Mouse (Mus musculus) hindbrain, embryonic 15.5 days (tissue): ENCODE data around the gene Meltf. TPM values are rescaled to one million over a fixed set of nuclear protein-coding genes. Genes with fewer than 3 reads are reported as not detected.

Source experiments
- ATAC-seq: fragments of 200-750 bp; cut with Nextera tagmentation; 2 replicates; pipeline ENCODE4 v1.8.0; 2017; ENCODE audit warnings: low read depth, moderate number of reproducible peaks, moderate TSS enrichment; ENCODE audit not compliant: low FRiP score
- H3K27ac ChIP-seq: fragments of 300-500 bp; sonication (generic); replicated peaks from 2 replicates; pipeline ENCODE4 v1.5.1; 2015; ENCODE audit warnings: mild to moderate bottlenecking, inconsistent platforms
- H3K27me3 ChIP-seq: fragments of 300-500 bp; sonication (generic); 2 replicates; pipeline ENCODE4 v1.6.1; 2015; ENCODE audit warnings: control low read depth, inconsistent platforms
- H3K36me3 ChIP-seq: fragments of 300-500 bp; sonication (generic); 2 replicates; pipeline ENCODE4 v1.6.1; 2015; ENCODE audit warnings: control low read depth, inconsistent platforms
- H3K4me1 ChIP-seq: fragments of 300-500 bp; sonication (generic); replicated peaks from 2 replicates; pipeline ENCODE4 v1.6.1; 2015; ENCODE audit warnings: control low read depth, inconsistent platforms
- H3K4me2 ChIP-seq: fragments of 300-500 bp; sonication (generic); 2 replicates; pipeline ENCODE4 v1.6.1; 2015; ENCODE audit warnings: moderate library complexity, mild to moderate bottlenecking, inconsistent platforms
- H3K4me3 ChIP-seq: fragments of 300-500 bp; sonication (generic); 2 replicates; pipeline ENCODE4 v1.5.1; 2015; ENCODE audit warnings: mild to moderate bottlenecking, inconsistent platforms
- H3K9ac ChIP-seq: fragments of 300-500 bp; sonication (generic); 2 replicates; pipeline ENCODE4 v1.6.1; 2015; ENCODE audit warnings: inconsistent platforms
- H3K9me3 ChIP-seq: fragments of 300-500 bp; sonication (generic); 2 replicates; pipeline ENCODE4 v1.6.1; 2016; ENCODE audit warnings: control low read depth, inconsistent platforms
- WGBS: fragments of 180-500 bp; shearing (Covaris S2); methylation state at CpG from one replicate; pipeline ENCODE4 v1.1.7; 2015; 5-methylcytosine and 5-hydroxymethylcytosine counted together
- polyA plus RNA-seq: library from polyadenylated mRNA; unstranded; fragments of >200 nt; fragmentation: Nextera tagmentation; extraction: Ambion mirVana; gene quantifications from 2 replicates; pipeline ENCODE4 v1.2.1, GENCODE M21; 2015

The Meltf gene
- 0.29 and 0.31 TPM in 2 replicates for polyA plus RNA-seq

GRCm38 (mm10) chr16:31878573-31879257 lies at the start of gene Meltf:
TSS of gene Meltf (plus strand) at chr16:31878810.
- no peaks in the 10 kb centered on the region for H3K9me3 ChIP-seq
- H3K27ac ChIP-seq, result no peak within 1 kb of the TSS
- H3K27me3 ChIP-seq, result no peaks in the 10 kb centered on the region
- ATAC-seq, result 0 out of 2 replicates have a peak, but pooled peaks have one; percentile 57
- H3K4me1 ChIP-seq, result peaks cover 3% of the 10 kb centered on the region; the same call in 1 of the 2 replicates
- no peak within 1 kb of the TSS for H3K4me2 ChIP-seq
- H3K9ac ChIP-seq, result no peak within 1 kb of the TSS
- peaks cover 3% of the 10 kb centered on the region; the same call in 1 of the 2 replicates for H3K36me3 ChIP-seq
- WGBS, result 35% methylated on average over 21 of the region's 21 CpGs
- no peak within 1 kb of the TSS for H3K4me3 ChIP-seq

DNA sequence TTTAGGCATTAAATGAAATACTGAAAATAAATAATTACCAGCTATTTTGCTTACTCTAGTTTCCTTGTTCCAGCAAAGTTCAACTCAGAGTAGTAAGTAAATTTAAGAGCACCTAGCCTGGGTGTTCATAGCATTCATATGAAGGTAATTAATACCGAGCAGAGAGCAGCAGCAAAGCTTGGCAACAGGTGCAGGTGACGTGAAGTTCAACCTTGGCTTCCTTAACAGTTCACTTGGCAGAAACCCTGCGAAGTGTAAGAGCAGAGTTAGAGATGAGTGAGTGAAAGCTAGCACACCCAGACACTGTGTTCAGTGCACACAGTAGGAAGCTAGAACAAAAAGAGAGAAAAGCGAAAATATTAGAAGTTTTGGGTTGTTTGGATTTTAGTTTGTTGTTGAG lies 47.9 kb upstream of the Meltf start:
- Histone ChIP-seq H3K27me3 (no peaks in the 10 kb centered on the region), H3K9me3 (no peaks in the 10 kb centered on the region), H3K36me3 (no peaks in the 10 kb centered on the region), H3K9ac (no peak overlapping the region), H3K4me3 (no peak overlapping the region), H3K4me1 (no peaks in the 10 kb centered on the region), H3K27ac (no peak overlapping the region), H3K4me2 (no peak overlapping the region)
- ATAC-seq, result no peak
- 93% methylated on average over 4 of the region's 4 CpGs for WGBS

GRCm38 (mm10) chr16:31832630-31833422 lies 45.8 kb upstream of the Meltf start:
- Histone ChIP-seq H3K4me1 (no peaks in the 10 kb centered on the region), H3K9me3 (no peaks in the 10 kb centered on the region), H3K36me3 (no peaks in the 10 kb centered on the region), H3K27ac (no peak overlapping the region), H3K4me3 (no peak overlapping the region), H3K4me2 (no peak overlapping the region), H3K27me3 (no peaks in the 10 kb centered on the region), H3K9ac (no peak overlapping the region)
- ATAC-seq, result no peak
- 95% methylated on average over 10 of the region's 10 CpGs for WGBS

DNA sequence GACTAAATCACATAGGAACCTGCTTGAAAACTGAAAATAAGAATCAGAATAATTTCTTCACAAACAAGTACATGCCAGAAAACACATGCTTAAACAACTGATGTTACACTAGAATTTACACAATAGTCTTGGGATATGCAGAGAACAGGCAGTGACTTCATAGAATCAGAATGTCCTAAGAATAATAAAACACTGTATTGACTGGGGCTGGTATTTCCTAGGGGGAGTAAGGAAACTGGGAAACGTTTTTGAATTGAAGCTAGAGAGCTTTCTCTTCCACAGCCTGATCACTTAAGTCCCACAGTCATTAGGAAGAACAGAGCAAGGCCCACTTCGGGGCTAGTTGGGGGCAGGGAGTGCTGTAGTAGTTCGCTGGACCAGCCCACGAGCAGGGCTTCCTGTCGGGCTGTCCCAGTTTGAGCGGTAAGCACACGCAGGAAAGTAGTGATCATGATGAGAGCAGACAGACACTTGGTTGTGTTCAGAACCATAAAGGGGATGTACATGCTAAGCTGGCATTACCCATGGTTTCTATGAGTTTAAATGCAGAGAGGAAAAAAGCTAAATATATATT lies 44.5 kb upstream of the Meltf start:
- no peak overlapping the region for H3K4me2 ChIP-seq
- H3K27me3 ChIP-seq, result no peaks in the 10 kb centered on the region
- 0 out of 2 replicates have a peak, but pooled peaks cover 5% of the 10 kb centered on the region for H3K36me3 ChIP-seq
- no peak for ATAC-seq
- H3K4me1 ChIP-seq, result no peaks in the 10 kb centered on the region
- no peak overlapping the region for H3K4me3 ChIP-seq
- no peaks in the 10 kb centered on the region for H3K9me3 ChIP-seq
- 72% methylated on average over 7 of the region's 7 CpGs for WGBS
- H3K27ac ChIP-seq, result 0 out of 2 replicates have a peak overlapping the region, but pooled peaks have one; percentile 18
- no peak overlapping the region for H3K9ac ChIP-seq

DNA sequence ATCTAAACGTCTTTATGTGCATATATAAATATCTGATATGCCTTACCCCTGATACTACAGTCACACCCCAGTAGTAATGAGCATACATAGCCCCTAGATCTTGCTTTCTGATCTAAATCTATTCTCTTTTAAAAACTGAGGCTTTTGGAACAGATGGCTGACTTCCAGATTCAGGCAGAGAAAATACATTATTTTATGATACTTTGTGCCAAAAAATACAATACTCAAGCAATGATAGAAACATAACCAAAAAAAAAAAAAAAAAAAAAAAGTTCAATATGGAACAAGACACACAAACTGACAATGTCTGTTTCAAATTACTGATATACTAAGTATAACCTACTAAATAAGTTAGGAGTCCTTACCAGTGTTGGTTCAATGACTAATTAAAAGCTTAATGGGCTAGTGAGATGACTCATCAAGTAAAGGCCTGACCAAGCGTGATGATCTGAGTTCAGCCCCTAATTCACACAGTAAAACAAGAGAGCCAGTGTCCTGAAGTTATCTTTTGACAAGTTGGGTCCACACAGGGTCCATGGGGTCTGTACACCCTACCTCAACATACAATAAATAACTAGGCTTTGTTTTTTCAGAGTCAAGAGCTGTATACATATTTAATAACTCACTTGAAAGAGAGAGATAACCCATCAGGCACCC lies 43.8 kb upstream of the Meltf start:
- 87% methylated on average over 2 of the region's 2 CpGs for WGBS
- H3K27me3 ChIP-seq, result no peaks in the 10 kb centered on the region

DNA sequence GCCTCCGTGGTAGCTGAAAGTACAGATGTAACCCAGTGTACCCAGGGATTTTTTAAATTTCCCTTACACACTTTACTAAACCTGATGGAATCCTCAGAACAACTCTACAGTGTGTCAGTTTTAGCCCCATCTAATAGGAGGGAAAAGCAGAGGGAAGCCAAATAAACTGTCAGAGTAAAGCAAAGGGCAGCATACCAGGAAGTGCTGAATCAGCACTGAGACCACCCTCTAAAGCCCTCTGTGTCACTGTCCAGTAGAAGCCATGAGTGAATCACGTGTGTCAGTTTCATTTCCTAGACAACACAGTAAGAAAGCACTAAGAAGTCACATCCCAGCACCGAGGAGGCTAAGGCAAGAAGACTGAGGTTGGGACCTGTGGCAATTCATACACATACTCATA lies 41.2 kb upstream of the Meltf start:
- Histone ChIP-seq H3K4me2 (no peak overlapping the region), H3K9ac (no peak overlapping the region), H3K9me3 (no peaks in the 10 kb centered on the region), H3K36me3 (0 out of 2 replicates have a peak, but pooled peaks cover 9% of the 10 kb centered on the region), H3K4me1 (no peaks in the 10 kb centered on the region), H3K4me3 (no peak overlapping the region), H3K27ac (no peak overlapping the region), H3K27me3 (no peaks in the 10 kb centered on the region)
- WGBS, result 87% methylated on average over 3 of the region's 3 CpGs
- ATAC-seq, result no peak

More for the DNA sequence above, 43.8 kb upstream of the Meltf start:
- Histone ChIP-seq H3K9ac (no peak overlapping the region), H3K36me3 (0 out of 2 replicates have a peak, but pooled peaks cover 9% of the 10 kb centered on the region), H3K27ac (no peak overlapping the region), H3K9me3 (no peaks in the 10 kb centered on the region), H3K4me2 (no peak overlapping the region), H3K4me1 (no peaks in the 10 kb centered on the region), H3K4me3 (no peak overlapping the region)
- no peak for ATAC-seq

DNA sequence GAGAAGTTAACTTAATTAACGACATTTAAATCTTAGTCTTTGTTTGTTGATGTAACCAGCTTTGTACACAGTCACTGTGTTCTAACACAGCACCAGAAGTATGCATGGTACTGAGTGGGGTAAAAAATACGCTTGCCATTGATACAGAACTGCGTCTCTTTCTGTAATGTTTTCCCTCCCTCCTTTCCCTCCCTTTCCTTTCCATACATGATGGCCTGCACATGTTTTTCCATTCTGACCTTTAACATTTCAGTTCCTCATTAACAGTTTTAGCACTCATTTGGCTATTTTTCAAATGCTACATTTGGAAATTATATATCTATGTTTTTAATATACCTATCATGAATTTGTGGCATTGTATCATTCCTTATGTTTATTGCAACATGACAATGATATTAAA lies 34.4 kb upstream of the Meltf start:
- no peak overlapping the region for H3K27ac ChIP-seq
- no peak for ATAC-seq

DNA sequence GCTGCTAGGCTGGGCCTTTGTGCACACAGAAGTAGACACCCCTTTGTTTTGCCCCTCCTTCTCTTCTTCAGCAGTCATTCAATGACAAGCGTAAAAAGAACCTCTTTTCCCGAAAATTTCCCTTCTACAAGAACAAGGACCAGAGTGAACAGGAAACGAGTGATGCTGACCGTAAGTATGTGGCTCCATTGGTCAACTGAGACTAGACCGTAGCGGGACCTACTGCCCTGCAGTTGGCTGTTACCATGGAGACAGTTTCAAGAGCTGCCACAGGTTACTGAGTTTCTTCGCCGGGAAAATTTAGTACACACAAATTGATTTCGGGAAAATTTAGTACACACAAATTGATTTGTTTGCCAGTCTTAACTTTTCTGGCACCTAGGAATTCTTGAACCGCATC lies 31.8 kb upstream of the Meltf start:
- ATAC-seq, result no peak
- peak overlapping the region; percentile 39 for H3K4me2 ChIP-seq
- H3K4me3 ChIP-seq, result no peak overlapping the region
- no peaks in the 10 kb centered on the region for H3K27me3 ChIP-seq
- WGBS, result 41% methylated on average over 10 of the region's 10 CpGs
- no peak overlapping the region for H3K9ac ChIP-seq
- H3K9me3 ChIP-seq, result no peaks in the 10 kb centered on the region
- peaks cover 4% of the 10 kb centered on the region; the same call in 1 of the 2 replicates for H3K4me1 ChIP-seq
- H3K27ac ChIP-seq, result 0 out of 2 replicates have a peak overlapping the region, but pooled peaks have one; percentile 55
- H3K36me3 ChIP-seq, result no peaks in the 10 kb centered on the region

More for the DNA sequence above, 34.4 kb upstream of the Meltf start:
- Histone ChIP-seq H3K36me3 (0 out of 2 replicates have a peak, but pooled peaks cover 2% of the 10 kb centered on the region), H3K4me1 (peaks cover 4% of the 10 kb centered on the region; the same call in 1 of the 2 replicates), H3K27me3 (no peaks in the 10 kb centered on the region), H3K9me3 (no peaks in the 10 kb centered on the region), H3K4me3 (no peak overlapping the region), H3K9ac (no peak overlapping the region), H3K4me2 (no peak overlapping the region)
- 97% methylated on average over 3 of the region's 3 CpGs for WGBS

GRCm38 (mm10) chr16:31863920-31864319 lies 14.7 kb upstream of the Meltf start:
- Histone ChIP-seq H3K27me3 (no peaks in the 10 kb centered on the region), H3K4me2 (no peak overlapping the region), H3K27ac (no peak overlapping the region), H3K9ac (no peak overlapping the region), H3K9me3 (no peaks in the 10 kb centered on the region), H3K36me3 (peaks cover 31% of the 10 kb centered on the region), H3K4me3 (no peak overlapping the region), H3K4me1 (no peaks in the 10 kb centered on the region)
- ATAC-seq, result no peak
- 88% methylated on average over 5 of the region's 5 CpGs for WGBS

DNA sequence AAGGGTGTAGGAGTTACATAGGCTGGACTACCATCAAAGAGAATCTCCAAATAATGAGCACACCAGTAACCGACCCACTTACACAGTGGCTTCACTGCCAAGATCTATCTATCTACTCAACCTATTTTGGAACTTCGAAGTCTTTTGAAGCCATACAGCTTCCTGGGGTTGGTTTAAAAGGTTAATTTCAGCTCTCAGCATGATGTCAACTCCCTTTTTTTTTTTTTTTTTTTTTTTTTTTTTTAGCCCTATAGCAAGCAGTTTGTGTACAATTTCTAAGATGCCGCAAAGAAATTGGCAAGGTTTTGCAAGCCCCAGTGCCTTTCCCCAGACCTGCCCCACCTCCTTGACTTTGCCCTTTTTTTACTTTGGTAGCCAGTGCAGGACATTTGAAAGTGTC lies 13.4 kb upstream of the Meltf start:
- Histone ChIP-seq H3K27me3 (no peaks in the 10 kb centered on the region), H3K36me3 (peaks cover 24% of the 10 kb centered on the region), H3K9ac (no peak overlapping the region), H3K27ac (no peak overlapping the region), H3K4me3 (no peak overlapping the region), H3K4me2 (no peak overlapping the region), H3K4me1 (no peaks in the 10 kb centered on the region), H3K9me3 (no peaks in the 10 kb centered on the region)
- 68% methylated on average over 3 of the region's 3 CpGs for WGBS
- no peak for ATAC-seq

DNA sequence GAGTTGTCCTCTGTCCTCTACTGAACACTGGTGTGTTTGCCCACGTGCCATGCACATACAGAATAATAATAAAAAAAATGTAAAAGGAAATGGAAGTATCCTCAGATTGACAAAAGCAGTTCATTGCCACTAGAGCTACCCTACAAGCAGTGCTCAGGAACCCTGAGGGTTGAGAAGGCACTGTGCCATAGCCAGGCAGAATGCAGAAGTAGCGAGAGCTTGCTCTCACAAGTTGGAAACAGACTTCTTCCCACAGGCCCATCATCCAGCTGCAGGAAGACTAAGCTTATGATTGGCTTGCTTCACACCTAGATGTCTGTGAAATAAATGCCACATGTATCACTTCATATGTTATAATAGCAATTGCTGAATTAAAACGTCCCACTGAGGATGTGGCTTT lies 11.7 kb upstream of the Meltf start:
- Histone ChIP-seq H3K27me3 (no peaks in the 10 kb centered on the region), H3K9ac (no peak overlapping the region), H3K4me3 (no peak overlapping the region), H3K9me3 (no peaks in the 10 kb centered on the region), H3K4me2 (no peak overlapping the region), H3K27ac (no peak overlapping the region), H3K36me3 (peaks cover 12% of the 10 kb centered on the region; the same call in 1 of the 2 replicates), H3K4me1 (no peaks in the 10 kb centered on the region)
- no peak for ATAC-seq
- WGBS, result 88% methylated on average over 3 of the region's 3 CpGs
